Mouse (Mus musculus) liver, embryonic 14.5 days (tissue): ENCODE data around the gene Lingo1.
A peak's percentile ranks its signal among the peaks of the same experiment; 100 is the strongest.

Source experiments
- CTCF ChIP-seq: IDR thresholded peaks from 2 replicates; pipeline ENCODE4 v1.5.1; 2016; ENCODE audit warnings: antibody characterized with exemption, low read depth, control low read depth
- EP300 ChIP-seq: IDR thresholded peaks from 2 replicates; pipeline ENCODE4 v1.6.1; 2016; ENCODE audit warnings: antibody characterized with exemption, low read depth

- TF ChIP-seq CTCF = 0 out of 2 replicates have a peak, but pooled peaks have one; percentile 2
- TF ChIP-seq EP300 = no peak
Observed at GRCm38 (mm10) chr9:56606082-56606740, 190.1 kb downstream of the Lingo1 start.
